Mouse (Mus musculus) thymus, adult 2 months (tissue): Measurements from ENCODE around the gene Wdr90.

Experiments
- CTCF ChIP-seq: fragments of 200-500 bp; IDR thresholded peaks from 2 replicates; pipeline ENCODE4 v1.5.1; 2012; ENCODE audit warnings: mild to moderate bottlenecking, control low read depth, low read length, moderate library complexity, borderline replicate concordance; ENCODE audit not compliant: control insufficient read depth, poor library complexity, insufficient read depth; ENCODE audit errors: extremely low read depth
- POLR2A ChIP-seq: fragments of 200-500 bp; IDR thresholded peaks from 2 replicates; pipeline ENCODE4 v1.6.1; 2012; ENCODE audit warnings: mild to moderate bottlenecking, low read length, control low read depth, moderate library complexity; ENCODE audit not compliant: control insufficient read depth, poor library complexity, insufficient read depth; ENCODE audit errors: extremely low read depth

DNA sequence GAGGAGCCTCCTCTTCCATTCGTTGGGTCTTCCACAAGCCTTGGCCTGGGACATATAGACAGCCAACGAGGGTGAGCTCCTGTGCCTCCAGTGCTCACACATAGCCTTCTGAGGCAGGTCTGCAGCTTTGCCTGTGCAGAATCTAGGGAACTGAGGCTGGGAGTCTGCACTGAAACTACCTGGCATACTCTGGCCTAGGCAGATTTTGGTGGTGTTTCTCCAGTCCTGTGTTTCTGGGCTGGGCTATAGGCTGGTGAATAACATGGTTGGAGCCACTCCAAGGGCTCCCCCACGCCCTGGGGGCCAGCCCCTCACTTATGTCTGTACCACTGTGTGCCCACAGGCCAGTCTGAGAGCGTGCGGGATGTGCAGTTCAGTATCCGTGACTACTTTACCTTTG lies 36.0 kb downstream of the Wdr90 start:
- TF ChIP-seq CTCF, result no peak
- TF ChIP-seq POLR2A, result no peak
